Mouse (Mus musculus) layer of hippocampus, adult 8-10 months (tissue): Measurements from ENCODE around the gene Gm28053. TPM values are rescaled to one million over a fixed set of nuclear protein-coding genes. Genes with fewer than 3 reads are reported as not detected.
"Not testable (repeated sequence)": the region's sequence is repeated elsewhere in the genome, so short reads cannot be mapped to it uniquely, and the experiment has no call there.

Source experiments
- DNase-seq, 2 experiments: peaks; one replicate each; pipeline ENCODE4 v3.0.0; 2022; ENCODE audit warnings: low spot score in 2 of 2
- total RNA-seq, 4 experiments: library from RNA; stranded (reverse); gene quantifications; 2 replicates each; pipeline ENCODE4 v1.2.4; 2022

The Gm28053 gene
- 1 to 10 TPM in 2 of 4 experiments, not detected in 2; 1.5 to 3.0 TPM for total RNA-seq

DNA sequence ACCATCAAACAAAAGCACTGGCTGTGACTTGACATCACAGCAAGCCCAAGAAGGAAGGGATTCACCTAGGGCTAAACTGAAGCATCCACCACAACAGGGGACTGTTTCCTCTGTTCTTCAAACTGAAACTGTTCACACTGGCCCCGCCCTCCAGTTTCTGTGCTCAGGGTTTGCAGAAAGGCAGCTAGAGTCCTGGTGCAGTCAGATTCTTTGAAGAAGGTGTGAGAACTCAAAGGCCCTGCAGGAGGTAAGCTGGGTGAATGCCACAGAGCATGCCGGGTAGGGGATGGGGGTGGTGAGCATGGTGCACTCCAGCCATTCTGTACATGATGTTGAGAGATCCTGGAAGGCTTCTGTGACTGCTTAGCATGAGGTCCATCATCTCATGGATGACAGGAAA, at the start of gene Gm28053, which contains the start of gene Gimap7:
Gene Gm28053 (plus strand): TSS at position 153 of the 400 bp plus-strand sequence.
Gene Gimap7 (plus strand): TSS at position 167 of the 400 bp plus-strand sequence.
- DNase-seq, result no peak

DNA sequence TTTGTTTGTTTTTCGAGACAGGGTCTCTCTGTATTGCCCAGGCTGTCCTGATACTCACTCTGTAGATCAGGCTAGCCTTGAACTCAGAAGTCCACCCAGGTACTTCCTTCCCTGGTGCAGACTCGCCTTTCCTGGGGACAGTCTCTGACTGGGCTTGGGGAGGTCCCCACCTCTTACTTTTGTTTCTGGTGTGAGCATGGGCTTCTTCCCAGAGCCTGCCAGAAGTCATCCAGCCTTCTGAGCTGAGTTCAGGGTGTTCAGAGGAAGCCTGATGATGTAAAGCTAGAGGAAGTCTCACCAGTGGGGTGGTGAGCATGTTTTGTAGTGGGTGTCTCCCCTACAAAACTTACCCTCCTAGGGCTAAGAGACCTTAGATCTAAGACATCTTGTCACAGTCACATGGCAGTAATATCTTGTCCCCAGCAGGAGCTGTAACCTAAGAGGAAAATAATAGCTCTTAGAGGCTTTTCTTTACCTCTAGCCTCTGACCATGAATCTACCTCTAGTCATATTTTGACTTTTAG, 48.9 kb upstream of the Gm28053 start:
- DNase-seq, result no peak

DNA sequence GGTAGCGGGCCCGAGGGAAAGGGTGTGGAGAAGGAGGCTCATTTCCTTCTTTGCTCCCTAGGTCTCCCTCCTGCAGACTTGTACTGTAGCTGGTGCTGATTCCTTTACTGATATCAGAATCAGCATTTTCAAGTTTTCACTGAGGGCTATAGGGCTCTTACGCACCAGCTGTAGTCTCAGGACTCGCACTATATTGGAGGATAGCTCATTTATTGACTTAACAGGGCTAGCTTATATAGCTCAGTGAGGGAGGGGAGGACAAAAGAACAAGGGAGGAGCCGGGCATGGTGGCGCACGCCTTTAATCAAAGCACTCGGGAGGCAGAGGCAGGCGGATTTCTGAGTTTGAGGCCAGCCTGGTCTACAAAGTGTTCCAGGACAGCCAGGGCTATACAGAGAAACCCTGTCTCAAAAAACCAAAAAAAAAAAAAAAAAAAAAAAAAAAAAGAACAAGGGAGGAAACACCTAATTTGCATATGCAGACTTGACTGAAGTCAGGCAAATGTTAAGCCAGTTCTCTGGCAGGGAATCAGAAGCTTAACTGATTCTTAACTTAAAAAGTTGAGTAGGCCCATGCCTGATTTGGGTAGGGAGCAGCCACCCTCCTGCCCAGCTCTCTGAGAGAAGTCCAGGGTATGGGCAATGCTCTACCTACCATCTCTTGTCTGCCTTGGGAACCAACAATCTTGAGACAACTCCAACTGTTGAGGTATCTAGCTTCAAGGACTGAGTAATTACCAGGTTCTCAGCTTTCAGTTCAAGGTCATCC, 43.9 kb upstream of the Gm28053 start:
- no peak for DNase-seq

DNA sequence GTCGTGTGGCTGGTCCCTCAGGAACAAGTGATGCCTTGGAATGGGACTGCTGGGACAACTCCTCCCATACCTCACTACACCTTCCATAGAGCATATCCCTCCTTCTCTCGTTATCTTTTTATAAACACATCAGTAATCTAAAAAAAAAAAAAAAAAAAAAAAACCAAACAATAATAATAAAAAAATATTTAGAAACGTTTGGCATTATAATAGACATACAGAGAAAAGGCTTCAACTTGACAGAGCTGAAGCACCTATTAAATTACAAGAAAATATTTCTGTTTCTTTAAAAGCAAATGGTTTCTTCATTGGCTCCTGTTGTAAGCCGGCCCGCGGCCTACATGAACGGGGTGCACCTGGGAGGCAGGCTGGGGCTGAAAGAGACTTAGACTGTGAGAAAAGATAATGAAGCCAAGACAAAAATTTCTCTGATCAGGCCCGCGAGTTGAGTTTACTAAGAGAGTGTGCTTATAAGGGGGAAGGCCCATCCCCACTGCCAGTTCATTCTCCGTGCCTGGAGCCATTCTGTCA, 42.9 kb upstream of the Gm28053 start:
- no peak for DNase-seq

DNA sequence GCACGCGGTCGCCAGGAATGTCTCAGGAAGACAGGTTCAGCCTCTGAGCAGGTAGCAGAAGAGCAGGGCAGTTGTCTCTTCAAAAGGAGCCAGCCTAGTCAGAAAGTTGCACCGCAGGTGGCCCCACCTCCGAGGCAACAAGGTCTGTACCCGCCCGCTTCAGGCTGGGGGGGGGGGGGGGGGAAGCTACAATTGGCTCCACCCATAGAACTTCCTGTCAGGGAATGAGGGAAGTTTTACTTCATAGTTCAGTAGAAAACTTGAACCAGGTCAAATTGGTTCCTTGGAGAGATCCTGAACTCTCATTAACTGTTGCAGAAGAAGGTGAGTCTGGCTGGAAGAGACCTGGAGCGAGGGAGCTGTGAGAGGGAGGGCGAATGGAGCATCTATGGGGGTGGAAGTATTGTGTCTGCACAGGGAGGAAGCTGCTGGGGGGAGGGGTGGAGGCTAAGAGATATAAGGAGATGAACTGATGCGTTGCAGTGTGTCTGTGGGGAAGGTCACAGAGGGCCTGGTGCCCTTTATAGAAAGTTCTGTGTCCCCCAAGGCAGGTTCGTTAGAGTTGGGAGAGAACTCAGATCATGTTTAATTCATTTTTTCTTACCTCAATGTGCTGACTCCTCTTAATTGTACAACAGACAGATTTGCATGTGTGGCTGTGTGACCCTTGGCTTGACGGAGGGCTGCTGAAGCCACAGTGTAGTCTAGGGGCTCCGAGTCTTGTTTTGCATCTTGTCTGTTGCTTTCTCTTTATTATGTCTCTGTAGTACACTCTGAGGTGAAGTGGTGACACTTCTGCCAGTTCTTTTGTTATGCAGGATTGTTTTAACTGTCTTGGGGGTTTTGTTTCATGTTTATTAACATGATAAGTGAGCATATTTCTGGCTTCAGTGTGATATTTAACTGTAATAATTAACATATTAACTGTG, 42.2 kb upstream of the Gm28053 start, which contains the start of gene Gimap9:
Gene Gimap9 (plus strand): TSS at position 199 of the 929 bp plus-strand sequence.
- no peak for DNase-seq

DNA sequence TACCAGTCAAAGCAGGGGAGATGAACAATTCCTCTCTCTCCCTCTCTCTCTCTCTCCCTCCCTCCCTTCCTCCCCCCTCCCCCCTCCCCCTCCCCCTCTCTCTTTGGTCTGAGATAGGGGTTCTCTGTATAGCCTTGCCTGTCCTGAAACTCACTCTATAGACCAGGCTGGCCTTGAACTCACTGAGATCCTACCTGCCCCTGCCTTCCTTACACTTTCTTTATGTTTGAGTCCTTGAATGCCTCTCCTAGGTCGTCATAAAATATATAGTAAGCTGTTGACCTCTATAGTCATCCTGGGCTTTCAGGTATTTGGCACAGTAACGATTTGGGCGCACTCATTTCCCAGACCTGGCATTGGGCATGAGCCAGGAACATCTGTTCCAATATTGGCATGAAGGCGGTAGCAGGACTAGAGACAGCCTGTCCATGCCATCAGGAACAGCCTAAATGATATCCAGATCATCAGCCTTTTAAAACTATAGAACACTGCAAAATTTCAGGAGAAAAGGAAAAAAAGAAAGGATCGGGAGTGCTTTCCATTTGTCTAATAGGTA, 41.5 kb upstream of the Gm28053 start:
- no peak for DNase-seq

DNA sequence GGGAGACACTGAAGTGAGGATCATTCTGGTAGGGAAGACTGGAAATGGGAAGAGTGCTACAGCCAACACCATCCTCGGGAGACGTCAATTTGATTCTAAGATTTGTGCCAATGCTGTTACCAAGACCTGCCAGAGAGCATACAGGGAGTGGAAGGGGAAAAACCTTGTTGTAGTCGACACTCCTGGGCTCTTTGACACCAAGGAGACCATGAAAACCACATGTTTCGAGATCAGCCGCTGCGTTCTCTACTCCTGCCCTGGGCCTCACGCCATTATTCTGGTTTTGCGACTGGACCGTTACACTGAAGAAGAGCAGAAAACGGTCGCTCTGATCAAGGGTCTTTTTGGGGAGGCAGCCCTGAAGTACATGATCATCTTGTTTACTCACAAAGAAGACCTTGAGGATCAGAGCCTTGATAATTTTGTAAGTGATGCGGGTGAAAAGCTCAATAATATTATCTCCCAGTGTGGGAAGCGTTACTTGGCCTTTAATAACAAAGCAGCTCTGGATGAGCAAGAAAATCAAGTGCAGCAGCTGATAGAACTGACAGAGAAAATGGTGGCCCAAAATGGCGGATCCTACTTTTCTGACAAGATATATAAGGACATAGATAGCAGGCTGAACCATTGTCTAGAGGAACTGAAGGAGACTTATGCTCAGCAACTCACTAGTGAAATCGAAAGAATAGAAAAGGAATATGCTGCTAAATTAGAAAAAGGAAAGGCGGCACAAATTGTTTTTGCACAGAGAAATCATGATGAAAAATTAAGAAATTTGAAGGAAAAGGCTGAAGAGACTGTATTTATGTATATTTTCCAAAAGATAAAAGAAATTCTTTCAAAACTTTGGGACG, 40.7 kb upstream of the Gm28053 start:
- DNase-seq, result no peak

DNA sequence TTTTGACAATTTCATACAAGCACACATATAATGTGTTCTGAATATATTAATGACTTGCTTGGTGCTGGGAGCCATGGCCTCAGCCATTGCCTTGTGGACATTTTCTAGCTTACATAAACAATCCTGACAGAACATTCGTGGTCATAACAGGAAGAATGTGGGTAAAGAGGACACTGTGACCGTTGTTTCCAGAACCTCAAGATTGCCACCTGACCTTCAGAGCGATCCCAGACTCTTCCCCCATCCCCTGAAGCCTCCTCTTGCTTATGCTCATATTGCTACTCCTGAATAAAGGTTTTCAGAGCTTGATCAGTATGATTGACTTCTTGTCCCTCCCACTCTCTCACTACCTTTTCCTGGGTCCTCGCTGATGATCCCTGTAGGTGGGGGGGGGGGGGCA, 40.0 kb upstream of the Gm28053 start:
- no peak for DNase-seq

DNA sequence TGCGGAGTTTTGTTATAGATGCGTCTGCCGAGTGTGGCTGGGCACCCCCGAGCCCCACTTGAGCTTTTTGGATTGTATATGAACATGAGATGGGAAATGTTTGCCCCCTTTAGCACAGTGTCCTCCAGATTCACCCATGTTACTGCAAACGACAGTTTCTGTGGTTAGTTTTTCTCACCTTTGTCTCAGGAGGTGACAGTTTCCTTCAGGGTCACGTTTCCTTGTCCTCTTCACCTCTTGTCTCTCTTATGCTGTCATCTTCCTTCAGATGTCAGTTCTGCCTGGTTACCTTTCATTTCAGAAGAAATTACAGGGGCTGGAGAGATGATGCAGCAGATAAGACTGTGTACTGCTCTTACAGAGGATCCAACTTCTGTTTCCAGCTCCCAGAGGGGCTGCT, 38.7 kb upstream of the Gm28053 start:
- no peak for DNase-seq

DNA sequence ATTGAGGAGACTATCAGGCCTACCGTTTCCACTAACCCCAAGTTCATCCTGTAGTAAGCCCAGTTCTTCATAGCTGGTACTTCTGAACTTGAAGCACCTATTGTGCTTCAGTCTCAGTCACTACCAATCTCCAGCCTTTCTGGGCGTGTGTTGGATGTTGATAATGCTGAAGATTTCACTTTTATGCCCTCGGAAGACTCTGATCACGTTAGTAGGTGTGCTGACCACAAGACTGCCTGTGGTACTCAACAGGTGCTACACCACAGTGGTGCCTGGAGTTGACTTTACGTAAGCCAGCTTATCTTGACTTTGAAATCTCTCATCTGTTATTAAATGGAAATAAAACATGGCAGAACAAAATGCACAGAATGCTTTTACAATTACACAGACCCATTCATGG, 38.0 kb upstream of the Gm28053 start:
- no peak for DNase-seq

DNA sequence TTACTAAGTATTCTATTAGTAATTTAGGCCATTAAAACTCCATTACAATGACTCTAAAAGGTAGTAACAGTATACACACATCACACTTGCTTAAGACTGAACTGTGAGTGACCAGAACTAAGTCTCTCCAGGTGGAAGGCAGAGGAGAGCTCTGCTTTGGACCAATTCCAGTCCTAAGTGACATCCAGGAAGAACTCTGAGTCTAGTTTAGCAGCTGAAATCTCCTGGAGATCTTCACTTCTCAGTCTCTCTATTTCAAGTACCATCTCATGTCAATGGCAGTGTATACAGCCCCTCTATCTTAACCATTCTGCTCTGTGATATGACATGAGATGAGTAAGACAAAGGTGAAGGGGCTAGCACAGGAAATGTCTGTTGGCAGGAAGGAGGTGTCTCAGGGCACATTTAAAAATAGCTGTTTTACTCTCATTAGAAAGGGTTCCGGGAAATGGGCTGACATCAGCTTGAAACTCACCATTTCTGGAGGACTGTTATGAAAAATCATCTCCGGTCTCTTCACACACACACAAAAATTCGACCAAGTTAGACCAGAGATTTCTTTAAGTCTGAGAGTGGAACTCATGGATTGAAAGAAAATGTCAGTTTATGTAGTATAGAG, 36.8 kb upstream of the Gm28053 start:
- no peak for DNase-seq

DNA sequence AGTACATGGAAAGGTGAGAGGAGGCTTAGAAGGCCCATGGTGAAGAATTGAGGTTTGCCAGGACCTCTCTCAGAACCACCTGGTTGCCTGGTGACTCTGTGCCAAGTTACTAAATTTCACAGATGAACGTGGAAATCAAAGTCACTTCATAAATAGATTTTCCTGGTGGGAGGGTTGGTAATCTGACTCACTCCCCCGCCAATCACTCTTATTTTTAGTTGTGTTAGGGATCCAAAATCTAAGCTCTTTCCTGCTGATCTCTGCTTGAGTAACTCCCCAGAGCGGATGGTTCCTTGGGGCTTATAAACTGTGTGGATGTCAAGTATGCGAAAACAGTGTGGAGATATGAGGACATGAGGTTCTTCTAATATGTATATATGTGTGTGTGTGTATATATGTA, 36.1 kb upstream of the Gm28053 start:
- DNase-seq, result no peak

DNA sequence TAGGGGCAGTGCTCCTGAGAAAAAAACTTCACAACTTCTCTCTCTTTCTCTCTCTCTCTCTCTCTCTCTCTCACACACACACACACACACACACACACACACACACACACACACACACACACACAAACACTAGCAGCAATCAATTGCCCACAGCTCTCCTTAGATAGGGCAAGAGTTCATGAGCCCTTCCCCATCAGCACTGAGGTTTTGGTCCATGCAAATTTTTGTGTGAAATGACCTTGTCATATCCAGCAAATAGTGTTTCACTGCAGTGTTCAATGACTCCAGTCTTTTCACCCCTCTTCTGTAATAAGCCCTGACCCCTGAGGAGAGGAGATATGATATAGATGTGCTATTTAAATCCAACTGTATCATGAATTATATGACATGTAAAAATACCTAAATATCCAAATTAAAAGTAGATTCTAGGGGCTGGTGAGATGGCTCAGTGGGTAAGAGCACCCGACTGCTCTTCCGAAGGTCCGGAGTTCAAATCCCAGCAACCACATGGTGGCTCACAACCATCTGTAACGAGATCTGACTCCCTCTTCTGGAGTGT, 35.1 kb upstream of the Gm28053 start:
- DNase-seq, result not testable (repeated sequence)

DNA sequence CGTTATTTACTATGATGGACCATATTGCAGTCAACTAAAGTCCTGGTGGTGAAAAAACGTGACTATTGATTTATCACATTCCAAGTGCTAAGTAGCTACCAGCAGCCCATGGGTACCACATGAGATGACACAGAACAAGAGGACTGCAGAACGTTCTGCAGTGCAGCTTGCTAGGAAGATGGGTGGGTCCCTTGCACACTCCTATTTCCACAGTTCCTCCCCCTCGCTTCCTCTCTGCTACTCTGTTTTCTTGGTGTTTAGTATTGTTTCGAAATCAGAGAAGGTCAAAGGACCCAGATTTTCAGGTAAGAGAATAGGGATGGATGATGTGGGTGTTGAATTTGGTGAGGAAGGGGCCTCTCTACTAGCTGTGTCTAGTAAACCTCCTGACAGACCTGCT, 34.1 kb upstream of the Gm28053 start, which contains the start of gene Gimap4:
Gene Gimap4 (plus strand): TSS at position 231 of the 400 bp plus-strand sequence.
- no peak for DNase-seq

DNA sequence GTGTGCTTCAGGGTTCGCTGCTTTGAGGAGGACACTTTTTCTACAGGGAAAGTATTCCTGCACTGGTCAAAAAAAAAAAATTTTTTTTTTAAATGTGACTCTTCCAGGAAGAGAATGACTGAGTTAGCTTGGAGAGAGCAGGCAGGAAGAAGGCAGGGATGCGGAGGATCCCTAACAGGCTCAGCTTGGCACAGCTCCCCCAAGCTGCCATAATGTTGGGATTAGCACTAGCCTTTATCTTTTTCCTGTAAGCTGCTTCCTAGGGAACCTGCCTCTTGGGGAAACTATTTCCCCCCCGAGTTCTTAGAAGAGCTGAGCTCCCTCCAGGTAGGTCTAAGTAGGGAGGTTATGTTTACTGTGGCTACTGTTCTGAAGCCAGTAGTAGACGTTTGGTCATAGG, 33.6 kb upstream of the Gm28053 start:
- no peak for DNase-seq

DNA sequence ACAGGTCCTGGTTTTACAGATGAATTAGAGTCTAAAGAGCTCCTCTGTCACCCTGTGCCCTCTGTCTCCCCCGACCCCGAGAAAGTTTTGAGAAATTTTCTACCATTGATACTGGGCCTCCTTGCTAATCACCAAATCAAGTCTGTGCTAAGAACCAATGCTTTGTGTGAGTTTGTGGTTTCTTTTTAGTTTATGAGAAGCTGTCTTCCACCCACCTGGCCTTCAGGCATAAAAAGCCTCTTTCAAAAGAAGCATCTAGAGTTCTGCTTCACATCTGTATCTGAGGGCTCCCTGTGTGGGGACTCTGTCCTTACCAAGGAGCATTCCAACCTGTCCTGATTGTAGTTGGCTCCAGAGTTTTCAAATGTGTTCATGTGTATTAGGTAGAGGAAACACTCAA, 33.2 kb upstream of the Gm28053 start:
- DNase-seq, result no peak

DNA sequence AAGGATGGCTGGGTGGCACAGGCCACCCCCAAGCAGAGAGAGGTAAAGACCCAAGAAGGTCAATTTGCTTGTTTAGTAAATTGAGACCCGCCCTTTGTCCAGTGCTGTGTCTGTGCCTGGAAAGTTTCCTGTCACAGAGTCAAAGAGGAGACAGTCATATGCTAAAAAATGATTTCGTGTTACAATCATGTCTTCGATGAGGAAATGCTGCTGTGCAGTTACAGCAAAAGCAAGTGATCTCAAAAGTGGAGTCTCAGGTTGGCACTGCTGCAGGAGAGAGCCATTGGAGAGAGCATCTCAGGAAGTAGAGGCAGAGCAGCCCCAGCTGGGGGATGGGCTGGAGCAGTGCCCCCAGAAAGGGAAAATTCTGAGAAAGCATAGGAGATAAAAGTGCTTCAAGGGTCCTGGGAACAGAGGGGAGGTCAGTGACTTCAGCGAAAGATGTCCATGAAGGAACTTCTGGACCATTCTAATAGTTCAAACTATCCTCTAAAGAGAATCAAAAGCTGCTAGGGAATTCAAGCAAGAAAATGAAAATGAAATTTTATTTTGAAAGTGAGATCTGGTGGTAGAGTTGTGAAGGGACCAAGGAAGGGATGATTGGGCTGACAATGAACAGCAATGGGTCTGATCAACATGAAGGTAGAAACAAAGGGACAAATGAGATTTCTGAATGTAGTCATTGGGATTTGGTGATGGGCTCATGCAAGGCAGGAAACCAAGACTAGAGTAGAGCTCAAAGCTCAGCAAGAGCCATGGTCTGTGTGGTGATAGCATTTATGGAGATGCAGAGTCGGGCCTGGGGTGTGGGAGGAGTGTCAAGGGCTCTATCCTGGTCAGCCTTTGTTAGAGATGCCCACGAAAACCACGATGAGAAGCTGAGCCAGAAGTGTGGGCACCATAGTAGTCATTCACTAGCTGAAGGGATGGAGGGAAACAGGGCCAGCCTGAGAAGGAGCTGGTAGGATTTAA, 32.4 kb upstream of the Gm28053 start:
- DNase-seq, result no peak

DNA sequence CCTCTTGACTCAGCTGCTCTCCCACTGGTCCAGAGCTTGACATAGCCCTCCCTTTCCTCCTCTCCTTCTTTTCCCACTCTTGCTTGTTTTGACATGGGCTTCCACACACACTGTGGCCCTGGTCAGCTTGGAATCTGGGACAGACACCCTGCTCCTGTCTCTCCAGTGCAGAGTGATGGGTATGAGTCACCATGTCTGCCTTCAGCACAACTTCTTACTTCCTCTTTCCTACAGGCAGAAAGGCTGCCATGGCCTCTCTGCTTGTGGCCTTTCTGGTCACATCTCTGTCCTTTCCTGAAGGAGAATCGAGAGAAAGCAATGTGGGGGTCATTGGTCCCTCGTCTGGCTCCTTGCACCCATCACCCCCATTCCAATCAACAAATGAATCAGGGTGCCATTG, 31.3 kb upstream of the Gm28053 start:
- DNase-seq, result no peak
